Mouse (Mus musculus): ENCODE measurements at regions not wholly inside any gene's neighbourhood (a gene's known extent, or its start where the extent isn't known, plus 50 kb on each side); places are given as distances from the start of the nearest gene placed in this dataset.
"Not testable (repeated sequence)": the region's sequence is repeated elsewhere in the genome, so short reads cannot be mapped to it uniquely, and the experiment has no call there.

DNA sequence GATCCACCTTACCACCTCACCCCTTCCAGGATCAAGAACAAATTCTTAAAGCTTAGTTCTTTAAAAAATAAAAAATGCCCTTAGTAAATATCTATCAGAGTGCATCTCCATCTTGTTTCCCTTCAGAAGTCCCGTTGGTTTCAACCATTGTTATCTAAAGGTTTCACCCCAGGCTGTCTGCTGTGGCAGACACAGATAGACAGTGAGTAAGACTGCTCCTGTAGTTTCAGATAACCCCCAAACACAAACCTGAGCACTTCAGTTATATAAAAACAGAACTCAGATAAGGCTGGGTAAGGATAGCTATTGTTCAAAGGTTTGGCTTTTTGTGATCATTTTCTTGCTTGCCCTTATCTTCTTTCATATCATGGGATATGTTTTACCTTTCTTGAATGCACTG is 255.4 kb upstream of the Atp10a start:
- H3K4me3 ChIP-seq (replicated peaks) = no peak overlapping the region
- TF ChIP-seq GATA1 (IDR thresholded peaks at IDR 0.05; ENCODE audit: borderline replicate concordance, low read length) (no peak), FLI1 (IDR thresholded peaks at IDR 0.05; ENCODE audit: low read length) (no peak)
- peaks cover 30% of the 10 kb centered on the region for H3K4me1 ChIP-seq
- no peaks in the 10 kb centered on the region for H3K27me3 ChIP-seq (replicated peaks)
- no peaks in the 10 kb centered on the region for H3K9me3 ChIP-seq
- H3K36me3 ChIP-seq (replicated peaks; ENCODE audit: low read length) = no peaks in the 10 kb centered on the region

DNA sequence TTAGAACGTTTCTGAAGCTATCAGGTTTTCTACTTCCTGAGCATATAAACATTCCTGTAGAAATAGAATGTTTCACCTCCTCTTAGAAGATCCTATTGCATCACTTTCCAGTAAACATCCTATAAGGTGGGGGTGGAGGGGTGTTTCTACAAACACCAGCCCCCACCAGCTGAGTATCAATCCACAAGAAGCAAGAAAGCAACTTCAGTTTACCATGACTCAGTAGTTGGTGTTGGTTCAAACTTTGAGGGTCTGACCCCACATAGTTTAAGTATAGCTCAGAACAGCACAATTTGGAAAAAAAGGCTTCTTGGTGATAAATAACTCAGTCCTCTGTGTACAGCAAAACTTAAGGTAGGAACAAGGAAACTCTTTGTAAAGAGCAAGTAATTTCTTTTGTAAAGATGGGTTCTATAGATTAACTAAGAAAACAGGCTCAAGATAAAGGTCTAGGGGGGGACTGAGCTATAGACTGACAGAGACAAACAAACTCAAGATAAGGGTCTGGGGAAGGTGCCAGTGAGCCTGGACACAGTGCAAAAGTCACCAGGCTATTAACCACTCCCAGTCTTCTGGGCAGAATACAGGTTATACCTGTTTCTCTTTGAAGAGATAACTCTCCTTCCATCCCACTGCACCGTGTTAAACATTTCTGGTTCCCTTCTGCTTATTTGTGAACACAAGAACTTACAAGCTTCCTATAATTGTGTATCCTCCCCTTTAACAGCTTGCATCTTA is 218.9 kb upstream of the Atp10a start:
- Histone ChIP-seq H3K9me3 (no peaks in the 10 kb centered on the region), H3K4me1 (no peaks in the 10 kb centered on the region), H3K4me3 (replicated peaks) (no peak overlapping the region), H3K36me3 (replicated peaks; ENCODE audit: low read length) (no peaks in the 10 kb centered on the region), H3K27me3 (replicated peaks) (no peaks in the 10 kb centered on the region)
- TF ChIP-seq GATA1 (IDR thresholded peaks at IDR 0.05; ENCODE audit: borderline replicate concordance, low read length) (no peak), FLI1 (IDR thresholded peaks at IDR 0.05; ENCODE audit: low read length) (no peak)

GRCm38 (mm10) chr7:58442535-58443184 is 213.3 kb upstream of the Atp10a start:
- H3K9me3 ChIP-seq = no peaks in the 10 kb centered on the region
- no peak overlapping the region for H3K4me3 ChIP-seq (replicated peaks)
- H3K27me3 ChIP-seq (replicated peaks) = no peaks in the 10 kb centered on the region
- no peaks in the 10 kb centered on the region for H3K36me3 ChIP-seq (replicated peaks; ENCODE audit: low read length)
- no peak for TF ChIP-seq GATA1 (IDR thresholded peaks at IDR 0.05; ENCODE audit: borderline replicate concordance, low read length)
- no peak for TF ChIP-seq FLI1 (IDR thresholded peaks at IDR 0.05; ENCODE audit: low read length)
- H3K4me1 ChIP-seq = peaks cover 4% of the 10 kb centered on the region; the same call in 1 of the 2 replicates

GRCm38 (mm10) chr7:58443297-58443696 is 212.7 kb upstream of the Atp10a start:
- H3K9me3 ChIP-seq = no peaks in the 10 kb centered on the region
- no peaks in the 10 kb centered on the region for H3K27me3 ChIP-seq (replicated peaks)
- TF ChIP-seq GATA1 (IDR thresholded peaks at IDR 0.05; ENCODE audit: borderline replicate concordance, low read length) (no peak), FLI1 (IDR thresholded peaks at IDR 0.05; ENCODE audit: low read length) (no peak)
- H3K36me3 ChIP-seq (replicated peaks; ENCODE audit: low read length) = no peaks in the 10 kb centered on the region
- peaks cover 4% of the 10 kb centered on the region; the same call in 1 of the 2 replicates for H3K4me1 ChIP-seq
- no peak overlapping the region for H3K4me3 ChIP-seq (replicated peaks)

GRCm38 (mm10) chr7:58445781-58446180 is 210.2 kb upstream of the Atp10a start:
- TF ChIP-seq GATA1 (IDR thresholded peaks at IDR 0.05; ENCODE audit: borderline replicate concordance, low read length) = no peak
- no peak for TF ChIP-seq FLI1 (IDR thresholded peaks at IDR 0.05; ENCODE audit: low read length)
- Histone ChIP-seq H3K36me3 (replicated peaks; ENCODE audit: low read length) (no peaks in the 10 kb centered on the region), H3K9me3 (no peaks in the 10 kb centered on the region), H3K4me3 (replicated peaks) (no peak overlapping the region), H3K4me1 (peaks cover 4% of the 10 kb centered on the region), H3K27me3 (replicated peaks) (no peaks in the 10 kb centered on the region)

GRCm38 (mm10) chr7:58446261-58446660 is 209.7 kb upstream of the Atp10a start:
- no peaks in the 10 kb centered on the region for H3K9me3 ChIP-seq
- no peaks in the 10 kb centered on the region for H3K27me3 ChIP-seq (replicated peaks)
- peaks cover 4% of the 10 kb centered on the region for H3K4me1 ChIP-seq
- no peak overlapping the region for H3K4me3 ChIP-seq (replicated peaks)
- H3K36me3 ChIP-seq (replicated peaks; ENCODE audit: low read length) = no peaks in the 10 kb centered on the region
- TF ChIP-seq FLI1 (IDR thresholded peaks at IDR 0.05; ENCODE audit: low read length) (no peak), GATA1 (IDR thresholded peaks at IDR 0.05; ENCODE audit: borderline replicate concordance, low read length) (no peak)

GRCm38 (mm10) chr7:58448727-58449126 is 207.2 kb upstream of the Atp10a start:
- Histone ChIP-seq H3K4me3 (replicated peaks) (no peak overlapping the region), H3K4me1 (no peaks in the 10 kb centered on the region; the same call in 1 of the 2 replicates), H3K27me3 (replicated peaks) (no peaks in the 10 kb centered on the region), H3K9me3 (peaks cover 6% of the 10 kb centered on the region), H3K36me3 (replicated peaks; ENCODE audit: low read length) (no peaks in the 10 kb centered on the region)
- TF ChIP-seq GATA1 (IDR thresholded peaks at IDR 0.05; ENCODE audit: borderline replicate concordance, low read length) (no peak), FLI1 (IDR thresholded peaks at IDR 0.05; ENCODE audit: low read length) (no peak)

GRCm38 (mm10) chr7:58451981-58452380 is 204.0 kb upstream of the Atp10a start:
- H3K4me1 ChIP-seq = no peaks in the 10 kb centered on the region; the same call in 1 of the 2 replicates
- no peaks in the 10 kb centered on the region for H3K36me3 ChIP-seq (replicated peaks; ENCODE audit: low read length)
- H3K27me3 ChIP-seq (replicated peaks) = no peaks in the 10 kb centered on the region
- H3K9me3 ChIP-seq = peaks cover 6% of the 10 kb centered on the region
- no peak for TF ChIP-seq FLI1 (IDR thresholded peaks at IDR 0.05; ENCODE audit: low read length)
- TF ChIP-seq GATA1 (IDR thresholded peaks at IDR 0.05; ENCODE audit: borderline replicate concordance, low read length) = no peak
- H3K4me3 ChIP-seq (replicated peaks) = no peak overlapping the region

GRCm38 (mm10) chr7:58458146-58458545 is 197.8 kb upstream of the Atp10a start:
- not testable (repeated sequence) for H3K4me3 ChIP-seq (replicated peaks); H3K9me3 ChIP-seq; H3K27me3 ChIP-seq (replicated peaks)

DNA sequence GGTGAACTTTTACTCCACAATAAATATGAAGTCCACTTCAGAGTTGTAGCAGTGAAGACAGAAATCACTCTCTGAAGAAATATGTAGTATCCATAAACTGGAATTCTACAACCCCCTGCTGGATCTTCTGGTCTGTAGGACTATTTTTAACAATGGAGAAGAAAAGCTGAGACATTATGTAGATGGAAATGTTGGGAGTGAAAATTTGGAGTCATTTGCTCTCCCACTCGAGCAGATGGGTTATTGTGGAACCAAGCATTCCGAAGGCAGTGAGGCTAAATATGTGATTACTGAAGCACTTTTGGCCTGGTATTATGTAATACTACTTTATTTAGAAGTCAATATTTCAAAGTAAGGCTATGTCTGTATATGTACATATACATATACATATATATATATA is 195.0 kb upstream of the Atp10a start:
- H3K4me1 ChIP-seq = no peaks in the 10 kb centered on the region
- H3K9me3 ChIP-seq = no peaks in the 10 kb centered on the region
- H3K36me3 ChIP-seq (replicated peaks; ENCODE audit: low read length) = no peaks in the 10 kb centered on the region
- TF ChIP-seq GATA1 (IDR thresholded peaks at IDR 0.05; ENCODE audit: borderline replicate concordance, low read length) = no peak
- no peak for TF ChIP-seq FLI1 (IDR thresholded peaks at IDR 0.05; ENCODE audit: low read length)
- no peaks in the 10 kb centered on the region for H3K27me3 ChIP-seq (replicated peaks)
- H3K4me3 ChIP-seq (replicated peaks) = no peak overlapping the region

More at GRCm38 (mm10) chr7:58458146-58458545, 197.8 kb upstream of the Atp10a start:
- not testable (repeated sequence) for H3K36me3 ChIP-seq (replicated peaks; ENCODE audit: low read length); H3K4me1 ChIP-seq
